Mouse (Mus musculus): Measurements from ENCODE around the gene Vwa7. TPM values are rescaled to one million over a fixed set of nuclear protein-coding genes. Genes with fewer than 3 reads are reported as not detected.
A peak's percentile ranks its signal among the peaks of the same experiment; 100 is the strongest.
"Not testable (repeated sequence)": the region's sequence is repeated elsewhere in the genome, so short reads cannot be mapped to it uniquely, and the experiment has no call there.

Vwa7 gene
- polyA plus RNA-seq, 1 experiment from 2014 or later: 0.12 TPM

- Histone ChIP-seq H3K36me3 (ENCODE audit: control insufficient read depth, insufficient read depth) (peaks cover 25% of the 10 kb centered on the region), H3K4me3 (ENCODE audit: low read depth, low read length) (peak overlapping the region; percentile 68), H3K27ac (ENCODE audit: low read depth, low read length) (peak overlapping the region; percentile 41), H3K9ac (ENCODE audit: low read depth, low read length) (peak overlapping the region; percentile 76; the same call in 1 of the 2 replicates), H3K27me3 (replicated peaks; ENCODE audit: control insufficient read depth, insufficient read depth, low read length) (no peaks in the 10 kb centered on the region), H3K9me3 (ENCODE audit: control insufficient read depth) (no peaks in the 10 kb centered on the region), H3K4me2 (replicated peaks; ENCODE audit: low read depth) (peak overlapping the region; percentile 96), H3K4me1 (replicated peaks; ENCODE audit: control insufficient read depth, insufficient read depth, low read length) (peaks cover 8% of the 10 kb centered on the region; the same call in 1 of the 2 replicates)
- no peak for TF ChIP-seq CTCF (IDR thresholded peaks at IDR 0.05; ENCODE audit: low read depth)
- WGBS: 5% methylated on average over 12 of the region's 12 CpGs
- no peak for ATAC-seq
Measured at GRCm38 (mm10) chr17:35002153-35002865, 14.1 kb upstream of the Vwa7 start.

- ATAC-seq: no peak
- H3K4me3 ChIP-seq (ENCODE audit: low read depth, low read length): peak overlapping the region; percentile 68; the same call in 1 of the 2 replicates
- H3K9ac ChIP-seq (ENCODE audit: low read depth, low read length): no peak overlapping the region
- 34% methylated on average over 9 of the region's 9 CpGs for WGBS
- peaks cover 25% of the 10 kb centered on the region for H3K36me3 ChIP-seq (ENCODE audit: control insufficient read depth, insufficient read depth)
- peak overlapping the region; percentile 96; the same call in 1 of the 2 replicates for H3K4me2 ChIP-seq (replicated peaks; ENCODE audit: low read depth)
- TF ChIP-seq CTCF (IDR thresholded peaks at IDR 0.05; ENCODE audit: low read depth): no peak
- H3K27me3 ChIP-seq (replicated peaks; ENCODE audit: control insufficient read depth, insufficient read depth, low read length): no peaks in the 10 kb centered on the region
- H3K4me1 ChIP-seq (replicated peaks; ENCODE audit: control insufficient read depth, insufficient read depth, low read length): peaks cover 8% of the 10 kb centered on the region; the same call in 1 of the 2 replicates
- H3K9me3 ChIP-seq (ENCODE audit: control insufficient read depth): no peaks in the 10 kb centered on the region
- H3K27ac ChIP-seq (ENCODE audit: low read depth, low read length): peak overlapping the region; percentile 70
Measured at GRCm38 (mm10) chr17:35003022-35003838, 13.1 kb upstream of the Vwa7 start.

- WGBS: 76% methylated on average over 17 of the region's 17 CpGs
- no peaks in the 10 kb centered on the region for H3K27me3 ChIP-seq (replicated peaks; ENCODE audit: control insufficient read depth, insufficient read depth, low read length)
- H3K4me2 ChIP-seq (replicated peaks; ENCODE audit: low read depth): peak overlapping the region; percentile 48
- no peak overlapping the region for H3K9ac ChIP-seq (ENCODE audit: low read depth, low read length)
- H3K9me3 ChIP-seq (ENCODE audit: control insufficient read depth): no peaks in the 10 kb centered on the region
- peaks cover 32% of the 10 kb centered on the region for H3K36me3 ChIP-seq (ENCODE audit: control insufficient read depth, insufficient read depth)
- peak overlapping the region; percentile 80 for H3K27ac ChIP-seq (ENCODE audit: low read depth, low read length)
- ATAC-seq: peak; percentile 37; the same call in 1 of the 2 replicates
- H3K4me1 ChIP-seq (replicated peaks; ENCODE audit: control insufficient read depth, insufficient read depth, low read length): peaks cover 1% of the 10 kb centered on the region; the same call in 1 of the 2 replicates
- no peak for TF ChIP-seq CTCF (IDR thresholded peaks at IDR 0.05; ENCODE audit: low read depth)
- H3K4me3 ChIP-seq (ENCODE audit: low read depth, low read length): no peak overlapping the region
Measured at GRCm38 (mm10) chr17:35004075-35004717, 12.2 kb upstream of the Vwa7 start.

GRCm38 (mm10) chr17:35005158-35005557, 11.2 kb upstream of the Vwa7 start:
- no peaks in the 10 kb centered on the region for H3K9me3 ChIP-seq (ENCODE audit: control insufficient read depth)
- WGBS: 91% methylated on average over 10 of the region's 10 CpGs
- H3K4me3 ChIP-seq (ENCODE audit: low read depth, low read length): 0 out of 2 replicates have a peak overlapping the region, but pooled peaks have one; percentile 3
- peaks cover 42% of the 10 kb centered on the region for H3K36me3 ChIP-seq (ENCODE audit: control insufficient read depth, insufficient read depth)
- H3K27me3 ChIP-seq (replicated peaks; ENCODE audit: control insufficient read depth, insufficient read depth, low read length): no peaks in the 10 kb centered on the region
- ATAC-seq: no peak
- H3K4me2 ChIP-seq (replicated peaks; ENCODE audit: low read depth): peak overlapping the region; percentile 48
- peak overlapping the region; percentile 80 for H3K27ac ChIP-seq (ENCODE audit: low read depth, low read length)
- H3K9ac ChIP-seq (ENCODE audit: low read depth, low read length): no peak overlapping the region; the same call in 1 of the 2 replicates
- H3K4me1 ChIP-seq (replicated peaks; ENCODE audit: control insufficient read depth, insufficient read depth, low read length): no peaks in the 10 kb centered on the region
- no peak for TF ChIP-seq CTCF (IDR thresholded peaks at IDR 0.05; ENCODE audit: low read depth)

GRCm38 (mm10) chr17:35005902-35006301, 10.5 kb upstream of the Vwa7 start:
- not testable (repeated sequence) for H3K9me3 ChIP-seq (ENCODE audit: control insufficient read depth); H3K4me3 ChIP-seq (ENCODE audit: low read depth, low read length); H3K27me3 ChIP-seq (replicated peaks; ENCODE audit: control insufficient read depth, insufficient read depth, low read length); ATAC-seq; H3K9ac ChIP-seq (ENCODE audit: low read depth, low read length); H3K4me1 ChIP-seq (replicated peaks; ENCODE audit: control insufficient read depth, insufficient read depth, low read length); H3K27ac ChIP-seq (ENCODE audit: low read depth, low read length)
- peak overlapping the region; percentile 48 for H3K4me2 ChIP-seq (replicated peaks; ENCODE audit: low read depth)
- H3K36me3 ChIP-seq (ENCODE audit: control insufficient read depth, insufficient read depth): peaks cover 49% of the 10 kb centered on the region
- WGBS: 82% methylated on average over 4 of the region's 5 CpGs

Data from intestine, postnatal 0 days (tissue).